Mouse (Mus musculus): ENCODE results near the gene Olfr69.
"Not testable (repeated sequence)": the region's sequence is repeated elsewhere in the genome, so short reads cannot be mapped to it uniquely, and the experiment has no call there.

The Olfr69 gene

GRCm38 (mm10) chr7:103771494-103771893 lies at the start of gene Olfr69:
Gene Olfr69 (minus strand): TSS chr7:103771594.
- DNase-seq: no peak

GRCm38 (mm10) chr7:103815085-103815484 lies 43.7 kb upstream of the Olfr69 start:
- not testable (repeated sequence) for DNase-seq

- no peak for DNase-seq
Measured at GRCm38 (mm10) chr7:103813766-103814165, 42.4 kb upstream of the Olfr69 start, which contains the start of gene Hbb-bt. Gene Hbb-bt (minus strand): TSS chr7:103813996.

GRCm38 (mm10) chr7:103813152-103813551 lies 41.8 kb upstream of the Olfr69 start:
- DNase-seq: not testable (repeated sequence)

DNA sequence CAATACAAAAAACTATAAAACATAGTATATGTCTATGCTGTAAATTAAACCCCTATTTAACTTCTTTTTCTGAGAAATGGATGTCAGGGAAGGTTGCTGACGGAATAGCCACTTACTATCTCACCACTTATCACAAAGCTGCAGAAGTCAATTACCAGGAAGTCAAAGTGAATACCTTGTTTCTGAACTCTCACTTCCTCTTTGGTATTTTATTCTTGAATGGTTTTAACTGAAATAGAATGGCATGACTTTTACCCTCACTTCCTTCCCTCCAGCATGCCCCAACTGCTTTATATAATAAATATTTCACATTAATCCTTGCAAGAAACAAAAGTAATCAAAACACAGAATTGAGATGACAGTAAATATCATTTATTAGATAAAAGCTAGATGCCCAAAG lies 40.8 kb upstream of the Olfr69 start:
- DNase-seq: no peak

- no peak for DNase-seq
Measured at GRCm38 (mm10) chr7:103811223-103811845, 39.9 kb upstream of the Olfr69 start.

DNA sequence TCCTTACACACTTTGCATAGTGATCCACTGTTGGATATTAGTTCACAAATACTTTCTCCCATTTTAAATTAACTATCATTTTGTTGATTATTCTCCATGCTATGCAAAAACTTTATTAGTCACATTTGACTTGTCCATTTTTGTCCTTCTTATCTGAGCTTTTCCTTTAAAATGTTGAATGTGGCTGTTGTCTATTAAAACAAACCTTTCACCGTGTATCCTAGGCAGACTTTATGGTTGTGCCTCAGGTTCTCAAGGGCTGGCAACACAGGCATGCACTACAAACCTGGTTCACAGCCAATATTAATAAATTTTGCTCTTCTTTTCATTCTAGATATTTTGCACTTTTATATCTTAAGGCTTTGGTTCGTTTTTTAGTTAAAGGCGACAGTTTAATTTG lies 39.4 kb upstream of the Olfr69 start:
- no peak for DNase-seq

DNA sequence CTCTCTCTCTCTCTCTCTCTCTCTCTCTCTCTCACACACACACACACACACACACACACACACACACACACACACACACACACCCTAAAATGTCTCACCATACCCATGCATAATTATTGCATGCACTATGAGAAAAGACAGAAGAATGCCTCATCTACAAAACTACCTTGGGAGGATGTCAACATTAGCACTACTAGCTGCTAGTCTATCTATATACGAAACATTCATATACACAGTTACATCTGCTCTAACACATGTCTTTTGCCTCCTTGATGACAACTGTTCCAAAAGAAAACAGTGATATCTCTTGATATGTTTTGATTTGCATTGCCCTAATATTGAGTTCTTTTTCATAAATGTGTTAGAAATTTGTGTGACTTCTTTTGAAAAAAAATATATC lies 38.9 kb upstream of the Olfr69 start:
- DNase-seq: no peak

- DNase-seq: no peak
Measured at GRCm38 (mm10) chr7:103809801-103810155, 38.4 kb upstream of the Olfr69 start.

DNA sequence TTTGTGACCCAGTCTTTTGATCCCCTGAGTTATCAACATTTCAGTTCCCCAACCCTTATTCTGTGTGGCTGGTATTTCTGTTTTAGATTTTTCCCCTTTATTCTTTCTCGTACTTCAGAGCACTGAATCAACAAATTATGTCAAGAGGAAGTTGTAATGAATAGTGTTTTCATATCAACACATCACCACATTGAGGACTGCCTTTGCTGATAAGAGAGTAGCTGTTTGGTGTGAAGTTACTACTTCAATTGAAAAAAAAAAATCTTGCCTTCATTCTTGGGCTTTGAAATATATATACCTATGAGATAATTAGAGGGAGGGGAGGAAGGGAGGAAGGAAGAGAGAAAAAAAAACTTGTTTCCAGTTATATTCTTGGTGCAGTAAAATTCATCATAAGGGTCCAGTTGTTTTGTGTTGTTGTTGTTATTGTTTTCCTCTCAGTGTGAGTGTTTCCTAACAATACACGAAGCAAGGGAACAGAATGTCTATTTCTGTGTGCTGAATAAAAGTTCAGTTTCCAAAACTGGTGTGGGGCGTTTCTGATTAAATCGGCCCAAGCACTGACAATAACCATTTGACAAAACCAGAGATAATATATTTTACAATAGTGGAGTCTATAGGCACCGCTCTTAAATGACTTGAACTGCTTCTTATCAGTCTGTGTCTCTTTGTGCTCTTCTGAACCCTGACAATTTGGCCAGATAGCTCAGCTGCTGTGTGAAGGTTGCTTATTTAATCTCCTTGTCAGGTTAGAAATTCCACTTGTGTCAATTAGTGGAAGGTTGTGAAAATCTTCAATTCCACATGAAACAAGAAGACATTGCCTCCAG lies 37.8 kb upstream of the Olfr69 start:
- DNase-seq: no peak

GRCm38 (mm10) chr7:103808120-103808519 lies 36.7 kb upstream of the Olfr69 start:
- DNase-seq: not testable (repeated sequence)

- no peak for DNase-seq
Measured at GRCm38 (mm10) chr7:103806856-103807255, 35.5 kb upstream of the Olfr69 start.

- no peak for DNase-seq
Measured at GRCm38 (mm10) chr7:103792669-103793388, 21.4 kb upstream of the Olfr69 start.

- no peak for DNase-seq
Measured at GRCm38 (mm10) chr7:103791721-103792120, 20.3 kb upstream of the Olfr69 start, which contains the start of gene Olfr67. Gene Olfr67 (minus strand): TSS chr7:103791821.

DNA sequence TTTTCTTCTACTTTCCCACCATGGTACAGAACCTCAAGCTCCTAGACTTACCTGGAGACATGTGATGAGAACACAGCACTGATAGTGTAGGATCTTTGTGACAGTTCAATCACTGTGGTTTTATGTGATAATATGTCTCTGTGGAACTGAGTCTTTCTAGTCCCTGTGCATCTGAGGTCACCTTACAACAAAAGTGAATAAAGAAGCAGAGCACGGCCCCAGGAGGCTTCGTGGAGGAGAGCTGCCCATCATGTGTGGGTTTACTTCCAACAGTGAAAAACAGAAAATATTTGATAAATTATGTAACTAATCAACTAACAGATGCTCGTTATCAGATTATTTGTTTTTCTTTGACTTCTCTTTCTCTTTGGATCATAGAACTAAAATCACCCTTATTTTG lies 8.2 kb upstream of the Olfr69 start, which contains the start of gene Olfr68:
Olfr68 (minus strand) TSS at position 101 of the 400 bp plus-strand sequence.
- DNase-seq: no peak

DNA sequence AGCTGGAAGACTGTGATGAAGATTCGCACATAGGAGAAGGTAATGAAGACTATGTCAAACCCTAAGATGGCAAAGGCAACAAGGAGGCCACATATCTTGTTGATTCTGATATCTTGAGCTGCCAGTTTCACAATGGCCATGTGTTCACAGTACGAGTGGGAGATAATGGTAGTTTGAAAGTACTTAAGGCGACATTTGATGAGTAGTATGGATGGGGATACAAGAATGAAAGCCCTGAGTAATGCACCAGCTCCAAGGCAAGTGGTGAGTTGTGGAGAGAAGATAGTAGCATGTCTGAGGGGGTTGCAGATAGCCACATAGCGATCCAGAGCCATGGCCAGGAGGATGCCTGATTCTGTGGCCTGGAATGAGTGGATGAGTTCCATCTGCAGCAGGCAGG lies 6.3 kb upstream of the Olfr69 start:
- DNase-seq: not testable (repeated sequence)

- DNase-seq: not testable (repeated sequence)
Measured at GRCm38 (mm10) chr7:103767687-103768086, 3.7 kb downstream of the Olfr69 start.

DNA sequence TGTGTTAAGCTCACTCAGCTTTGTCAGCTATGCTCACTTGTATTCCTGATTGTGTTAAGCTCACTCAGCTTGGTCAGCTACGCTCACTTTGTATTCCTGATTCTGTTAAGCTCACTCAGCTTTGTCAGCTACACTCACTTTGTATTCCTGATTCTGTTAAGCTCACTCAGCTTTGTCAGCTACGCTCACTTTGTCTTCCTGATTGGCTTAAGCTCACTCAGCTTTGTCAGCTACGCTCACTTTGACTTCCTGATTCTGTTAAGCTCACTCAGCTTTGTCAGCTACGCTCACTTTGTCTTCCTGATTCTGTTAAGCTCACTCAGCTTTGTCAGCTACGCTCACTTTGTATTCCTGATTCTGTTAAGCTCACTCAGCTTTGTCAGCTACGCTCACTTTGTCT lies 9.2 kb downstream of the Olfr69 start:
- DNase-seq: not testable (repeated sequence)

- no peak for DNase-seq
Measured at GRCm38 (mm10) chr7:103757233-103757632, 14.2 kb downstream of the Olfr69 start, which contains the start of gene Olfr630. Gene Olfr630 (minus strand): TSS chr7:103757333.

- DNase-seq: no peak
Measured at GRCm38 (mm10) chr7:103744843-103745242, 26.6 kb downstream of the Olfr69 start, which contains the start of gene Olfr629. Gene Olfr629 (minus strand): TSS chr7:103744943.

DNA sequence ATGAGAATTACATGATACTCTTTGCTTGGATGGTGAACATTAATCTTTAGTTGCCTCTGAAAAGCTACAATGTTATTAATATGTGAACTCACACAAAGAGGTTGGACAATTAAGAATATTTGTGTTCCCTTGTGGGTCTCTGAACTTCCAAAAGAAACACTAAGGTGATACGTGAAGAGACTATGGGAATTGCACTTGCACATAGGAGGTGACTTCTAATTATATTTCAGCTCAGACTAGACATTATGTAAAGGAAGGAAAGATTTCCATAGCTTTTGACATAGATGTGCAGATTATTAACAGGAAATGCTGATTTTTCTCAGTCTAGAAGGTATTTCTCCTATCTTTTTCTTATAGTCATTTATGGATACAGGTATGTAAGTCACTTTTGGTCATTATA lies 41.3 kb downstream of the Olfr69 start, which contains the start of gene Olfr628:
Olfr628 (plus strand) TSS at position 301 of the 400 bp plus-strand sequence.
- DNase-seq: no peak

DNA sequence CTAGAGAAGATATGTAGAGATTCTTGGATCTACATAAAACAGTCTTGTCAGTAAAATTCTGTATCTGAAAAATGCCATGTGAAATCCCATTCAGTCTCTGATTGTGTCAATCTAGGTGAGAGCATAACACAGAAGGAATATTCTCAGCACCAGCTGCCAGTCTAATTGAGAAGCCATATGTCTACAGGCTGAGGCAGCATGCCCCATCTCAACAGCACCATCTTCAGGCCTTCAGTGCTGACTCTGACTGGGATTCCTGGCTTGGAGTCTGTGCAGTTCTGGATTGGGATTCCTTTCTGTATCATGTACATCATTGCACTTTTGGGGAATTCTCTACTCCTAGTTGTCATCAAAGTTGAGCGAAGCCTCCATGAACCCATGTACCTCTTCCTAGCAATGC lies 55.0 kb downstream of the Olfr69 start:
- DNase-seq: peak; percentile 12

Data from layer of hippocampus, adult 9-11 months (tissue).